Mouse (Mus musculus): ENCODE data around the gene Prpf18. TPM values are rescaled to one million over a fixed set of nuclear protein-coding genes. Genes with fewer than 3 reads are reported as not detected.

Gene Prpf18
- total RNA-seq, 2 experiments from 2014 or later: 50.4 to 52.7 TPM

DNA sequence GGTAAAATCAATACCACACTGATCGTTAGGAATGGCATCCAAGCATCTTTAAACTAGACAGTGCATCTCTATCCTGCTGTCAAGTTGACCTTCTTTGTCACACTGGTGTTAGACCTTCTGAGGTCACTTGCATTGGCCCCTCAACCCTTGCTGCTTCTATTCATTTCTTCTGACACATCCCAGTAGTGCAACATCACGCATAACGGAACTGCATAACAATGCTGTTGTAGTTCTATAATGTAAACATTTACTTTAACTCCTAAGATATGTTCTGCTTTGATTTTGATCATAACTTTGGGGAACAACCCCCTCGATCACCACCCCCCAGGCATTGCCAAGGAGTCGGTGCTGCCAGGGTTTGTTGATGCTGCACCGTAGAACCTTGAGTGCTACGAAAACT lies 75.9 kb downstream of the Prpf18 start:
- DNase-seq (ENCODE audit: low spot score in 2 of 2): no peak

GRCm38 (mm10) chr2:4575163-4575562 lies 76.8 kb downstream of the Prpf18 start:
- no peak for DNase-seq (ENCODE audit: low spot score in 2 of 2)

GRCm38 (mm10) chr2:4574251-4574650 lies 77.7 kb downstream of the Prpf18 start:
- no peak for DNase-seq (ENCODE audit: low spot score in 2 of 2)

DNA sequence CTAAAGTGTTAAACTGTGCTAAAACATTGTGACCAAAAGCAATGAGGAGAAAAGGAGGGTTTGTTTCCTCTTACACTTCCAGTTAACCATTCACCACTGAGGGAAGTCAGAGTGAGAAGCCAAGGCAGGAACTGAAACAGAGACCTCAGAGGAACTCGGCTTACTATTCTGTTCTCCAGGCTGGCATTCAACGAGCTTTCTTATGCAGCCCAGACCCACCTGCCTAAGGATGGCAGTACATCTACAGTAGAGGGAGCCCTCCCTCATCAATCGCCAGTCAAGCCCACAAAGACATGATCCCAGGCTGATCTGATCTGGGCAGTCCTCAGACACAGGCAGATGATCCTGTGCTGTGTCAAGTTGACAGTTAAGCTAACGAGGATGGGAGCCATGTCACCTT lies 78.5 kb downstream of the Prpf18 start:
- no peak for DNase-seq (ENCODE audit: low spot score in 2 of 2)

GRCm38 (mm10) chr2:4572498-4573263 lies 79.2 kb downstream of the Prpf18 start:
- no peak for DNase-seq (ENCODE audit: low spot score in 2 of 2)

Other genes starting within 250 kb of the Prpf18 start
- gene Bend7, start 65.7 kb upstream of the Prpf18 start, total RNA-seq (2021): 1 to 10 TPM; 1.6 to 1.9 TPM
- 10 to 100 TPM; 18.5 to 20.2 TPM for gene Sephs1, start 229.5 kb upstream of the Prpf18 start, total RNA-seq (2021)